Mouse (Mus musculus): ENCODE results near the gene Prdm10.

Prdm10 gene

GRCm38 (mm10) chr9:31304358-31304757 lies 24.0 kb downstream of the Prdm10 start:
- no peak for DNase-seq (ENCODE audit: low spot score)

DNA sequence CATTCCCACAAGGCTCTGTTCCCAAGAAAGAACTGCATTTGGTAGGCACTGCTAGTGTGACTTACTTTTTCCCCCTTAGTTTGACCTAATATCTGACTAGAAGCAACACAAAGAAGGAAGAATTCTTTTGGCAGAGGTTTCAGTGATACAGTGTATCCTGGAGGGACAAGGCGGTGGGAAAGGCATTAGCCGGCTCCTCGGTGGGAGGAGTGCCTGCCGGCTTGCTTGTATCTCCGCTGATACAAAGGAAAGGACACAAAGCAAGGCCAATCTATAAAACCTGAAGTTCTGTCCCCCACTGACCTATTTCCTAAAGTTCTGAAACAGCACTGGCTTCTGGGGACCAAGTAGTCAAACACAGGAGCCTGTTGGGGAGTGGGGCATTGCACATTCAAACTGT lies 24.8 kb downstream of the Prdm10 start:
- DNase-seq (ENCODE audit: low spot score), result no peak

DNA sequence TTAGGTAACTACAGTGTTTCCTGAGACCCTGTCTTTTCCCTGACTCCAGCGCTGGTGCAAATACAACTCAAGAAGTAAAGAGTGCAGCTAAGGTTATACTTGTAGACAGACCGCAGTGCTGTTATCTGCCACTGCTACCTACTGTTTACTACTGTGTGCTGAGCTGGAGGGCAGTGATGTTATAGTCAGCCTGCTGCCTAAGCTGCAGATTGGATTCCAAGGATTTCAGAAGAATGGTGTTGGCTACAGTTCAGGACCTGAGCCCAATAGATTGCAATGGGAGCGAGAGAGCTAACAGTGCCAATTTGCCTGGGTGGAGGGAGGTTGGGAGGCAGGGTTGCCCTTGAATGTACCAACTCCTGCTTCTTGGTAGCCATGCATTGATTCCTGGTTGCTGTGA lies 25.5 kb downstream of the Prdm10 start:
- DNase-seq (ENCODE audit: low spot score), result no peak

GRCm38 (mm10) chr9:31307232-31307631 lies 26.9 kb downstream of the Prdm10 start:
- DNase-seq (ENCODE audit: low spot score), result no peak

GRCm38 (mm10) chr9:31309041-31309440 lies 28.7 kb downstream of the Prdm10 start:
- DNase-seq (ENCODE audit: low spot score), result no peak

DNA sequence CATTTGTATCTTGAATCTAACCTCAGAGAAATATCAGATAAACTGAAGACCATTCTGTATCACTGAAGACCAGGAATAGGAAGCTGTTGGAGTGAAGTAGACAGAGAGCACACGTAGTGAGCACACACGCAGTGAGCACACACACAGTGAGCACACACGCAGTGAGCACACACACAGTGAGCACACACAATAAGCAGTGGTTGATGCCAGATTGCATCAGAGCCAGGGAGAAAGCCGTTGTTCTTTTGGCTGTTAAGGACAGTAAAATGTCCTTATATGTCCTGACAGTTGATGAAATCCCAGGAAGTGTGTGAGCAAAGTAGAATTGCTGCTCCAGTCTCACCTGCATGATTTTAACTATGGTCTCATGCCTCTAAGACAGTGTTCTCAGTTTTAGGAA lies 30.3 kb downstream of the Prdm10 start:
- DNase-seq (ENCODE audit: low spot score), result no peak

GRCm38 (mm10) chr9:31313876-31314275 lies 33.5 kb downstream of the Prdm10 start:
- no peak for DNase-seq (ENCODE audit: low spot score)

DNA sequence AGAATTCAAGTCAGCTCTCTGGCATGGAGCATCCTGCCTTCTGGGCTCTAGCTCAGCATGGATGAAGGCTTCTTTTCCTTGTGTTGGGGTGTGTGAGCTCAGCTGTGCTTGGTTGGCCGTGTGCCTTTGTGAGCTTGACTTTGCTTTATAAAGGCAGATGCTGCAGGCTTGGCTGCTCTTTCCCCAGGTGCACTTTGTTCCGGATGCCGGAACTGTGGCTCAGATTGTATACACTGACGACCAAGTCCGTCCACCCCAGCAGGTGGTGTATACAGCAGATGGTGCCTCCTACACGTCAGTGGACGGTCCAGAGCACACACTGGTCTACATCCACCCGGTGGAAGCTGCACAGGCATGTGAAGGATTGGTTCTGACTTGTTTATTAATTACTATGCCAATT lies 35.6 kb downstream of the Prdm10 start:
- no peak for DNase-seq (ENCODE audit: low spot score)

DNA sequence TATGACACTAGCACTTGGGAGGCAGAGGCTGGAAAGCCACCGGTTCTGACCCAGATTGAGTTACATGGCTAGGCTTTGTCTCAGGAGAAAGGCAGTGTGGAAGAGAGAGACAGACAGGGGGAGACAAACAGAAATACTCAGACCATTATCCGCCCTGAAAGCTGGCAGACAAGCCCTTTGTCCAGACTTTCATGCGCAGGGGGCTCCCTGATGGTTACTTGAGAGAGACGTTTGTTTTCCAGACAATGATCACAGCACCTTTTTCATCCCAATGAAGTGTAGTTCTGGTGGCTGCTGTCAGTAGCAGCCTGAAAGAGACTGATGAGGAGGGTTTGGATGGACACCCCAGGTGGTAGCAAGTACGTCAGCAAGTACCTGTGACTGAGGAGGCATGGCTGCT lies 38.6 kb downstream of the Prdm10 start:
- no peak for DNase-seq (ENCODE audit: low spot score)

- DNase-seq (ENCODE audit: low spot score), result no peak
These were observed 40.4 kb downstream of the Prdm10 start for GRCm38 (mm10) chr9:31320734-31321133.

GRCm38 (mm10) chr9:31321526-31321925 lies 41.2 kb downstream of the Prdm10 start:
- no peak for DNase-seq (ENCODE audit: low spot score)

GRCm38 (mm10) chr9:31322090-31322489 lies 41.8 kb downstream of the Prdm10 start:
- no peak for DNase-seq (ENCODE audit: low spot score)

DNA sequence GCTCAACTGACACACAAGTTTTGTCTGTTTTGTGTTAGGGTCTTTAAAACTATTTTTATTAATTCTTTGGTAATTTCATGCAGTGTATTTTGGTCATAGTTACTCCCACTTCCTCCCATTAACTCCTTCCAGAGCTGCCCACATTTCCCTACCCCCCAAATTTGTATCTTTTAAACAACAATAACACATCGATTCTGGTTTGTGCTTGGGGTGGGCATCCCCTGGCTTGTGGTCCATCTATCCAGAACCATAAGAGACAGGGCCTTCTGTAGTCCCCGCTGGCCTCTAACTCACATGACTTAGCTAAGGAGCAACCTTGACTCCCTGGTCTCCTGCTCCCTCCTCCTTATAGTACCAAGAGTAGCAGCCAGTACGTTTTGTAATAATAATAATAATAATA lies 50.5 kb downstream of the Prdm10 start:
- no peak for DNase-seq (ENCODE audit: low spot score)

- no peak for DNase-seq (ENCODE audit: low spot score)
These were observed 50.9 kb downstream of the Prdm10 start for GRCm38 (mm10) chr9:31331246-31331645.

GRCm38 (mm10) chr9:31331906-31332305 lies 51.6 kb downstream of the Prdm10 start:
- no peak for DNase-seq (ENCODE audit: low spot score)

DNA sequence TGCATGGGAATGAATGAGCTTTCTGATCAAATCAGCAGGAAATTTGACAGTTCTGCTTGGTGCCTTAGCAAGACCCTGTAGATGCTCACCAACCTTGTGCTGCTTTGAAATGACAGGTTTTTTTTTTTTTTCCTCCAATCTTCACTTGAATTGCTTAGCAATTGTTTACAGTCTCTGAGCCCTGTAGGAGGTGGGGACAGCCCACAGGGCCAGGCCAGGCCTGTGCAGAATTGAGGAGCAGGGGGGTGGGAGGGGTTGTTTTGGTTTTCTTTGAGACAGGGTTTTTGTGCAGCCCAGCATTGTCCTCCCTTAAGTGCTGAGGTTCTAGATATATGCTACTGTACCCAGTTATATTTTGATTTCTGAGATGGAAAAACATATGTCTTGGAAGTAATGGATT lies 52.5 kb downstream of the Prdm10 start:
- DNase-seq (ENCODE audit: low spot score), result no peak

GRCm38 (mm10) chr9:31334991-31335390 lies 54.7 kb downstream of the Prdm10 start:
- no peak for DNase-seq (ENCODE audit: low spot score)

DNA sequence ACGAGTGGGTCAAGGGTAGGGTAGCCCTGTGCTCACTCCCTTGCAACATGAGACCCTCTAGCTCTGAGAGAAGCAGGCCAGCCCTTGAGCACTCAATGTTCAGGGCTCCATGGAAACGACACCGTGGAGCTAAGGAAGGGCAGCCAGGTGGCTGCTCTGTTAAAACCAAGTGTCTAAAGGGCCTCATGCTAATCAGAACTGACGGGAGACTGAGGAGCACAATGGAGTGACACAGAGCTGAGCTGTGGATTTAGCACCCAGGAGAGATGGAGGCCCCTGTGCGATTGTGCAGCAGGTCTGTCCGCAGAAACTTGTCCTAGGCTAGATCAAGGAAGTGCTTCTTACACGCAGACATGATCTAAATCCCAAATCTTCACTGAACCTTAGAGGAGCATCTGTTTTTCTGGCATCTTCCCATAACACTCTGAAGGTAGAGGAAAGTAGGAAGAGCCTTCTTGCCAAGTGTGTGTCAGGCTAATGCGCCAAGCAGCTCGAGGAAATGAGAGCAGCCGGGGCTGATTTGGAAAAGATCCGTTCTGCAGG lies 64.0 kb downstream of the Prdm10 start:
- DNase-seq (ENCODE audit: low spot score), result no peak

- no peak for DNase-seq (ENCODE audit: low spot score)
These were observed 66.3 kb downstream of the Prdm10 start for GRCm38 (mm10) chr9:31346575-31347080.

GRCm38 (mm10) chr9:31348458-31348857 lies 68.1 kb downstream of the Prdm10 start:
- DNase-seq (ENCODE audit: low spot score), result no peak

- peak; percentile 46 for DNase-seq (ENCODE audit: low spot score)
These were observed 68.6 kb downstream of the Prdm10 start for GRCm38 (mm10) chr9:31348915-31349314.

GRCm38 (mm10) chr9:31352716-31353115 lies 72.4 kb downstream of the Prdm10 start:
- DNase-seq (ENCODE audit: low spot score), result no peak

GRCm38 (mm10) chr9:31353518-31353917 lies 73.2 kb downstream of the Prdm10 start:
- no peak for DNase-seq (ENCODE audit: low spot score)

DNA sequence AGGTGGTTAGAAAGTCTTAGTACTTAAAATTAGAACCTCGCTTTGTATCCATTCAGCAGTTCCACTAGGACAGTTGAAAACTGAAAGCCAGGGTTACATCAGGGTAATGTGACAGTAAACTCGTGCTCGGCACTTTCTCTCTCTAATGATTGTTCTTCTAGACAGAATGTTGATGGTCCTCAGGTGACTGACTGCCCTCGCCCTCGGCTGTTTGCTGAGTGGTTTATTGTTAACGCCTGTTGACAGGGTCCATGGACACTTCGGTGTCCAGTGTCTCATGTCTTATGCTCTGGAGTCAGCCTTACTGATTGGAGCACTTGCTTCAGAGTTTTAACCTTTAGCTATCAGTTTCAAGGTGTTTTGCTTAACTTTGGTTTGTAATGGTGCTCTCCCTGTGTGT lies 73.7 kb downstream of the Prdm10 start:
- DNase-seq (ENCODE audit: low spot score), result no peak

All from ovary, postnatal 10 days (tissue).